ENCODE assay signal across 9 mouse cellular contexts in genomic region chr19:30450869-30451542, GRCm38 (mm10).
DNase-seq lines count a peak whose midpoint lies in the region; ATAC-seq and TF ChIP-seq lines count a peak whose summit lies in the region.
"Had no signal": no experiment of that assay in that cellular context is flagged by ENCODE, and none has a peak within 500 bp of the region (broad histone marks: within the 10 kb centered on the region; RNA-seq: fewer than 3 reads in every experiment).

No protein-coding gene starts in this region.

- no peak overlapping the region for H3K4me3 ChIP-seq in hindbrain, embryonic 15.5 days
- H3K4me3 ChIP-seq in hindbrain, embryonic 10.5 days, result no peak overlapping the region
- H3K4me3 ChIP-seq in midbrain, embryonic 14.5 days (replicated peaks; ENCODE audit: low read depth, low read length), result no peak overlapping the region
- no peak overlapping the region for H3K4me3 ChIP-seq in midbrain, embryonic 10.5 days
- H3K4me3 ChIP-seq in midbrain, postnatal 0 days (ENCODE audit: low read depth, low read length), result no peak overlapping the region
- H3K4me3 ChIP-seq: left cerebral cortex, adult 2 months had no signal

- H3K27me3 ChIP-seq in hindbrain, embryonic 15.5 days, result no peaks in the 10 kb centered on the region
- H3K27me3 ChIP-seq in hindbrain, embryonic 10.5 days (ENCODE audit: insufficient read depth, poor library complexity, severe bottlenecking), result no peaks in the 10 kb centered on the region; the same call in 1 of the 2 replicates
- no peaks in the 10 kb centered on the region for H3K27me3 ChIP-seq in midbrain, embryonic 14.5 days (ENCODE audit: control insufficient read depth, insufficient read depth, low read length)
- H3K27me3 ChIP-seq in midbrain, embryonic 10.5 days (ENCODE audit: low read depth, poor library complexity, severe bottlenecking), result no peaks in the 10 kb centered on the region
- H3K27me3 ChIP-seq in midbrain, postnatal 0 days (ENCODE audit: insufficient read depth, low read length), result no peaks in the 10 kb centered on the region

- no peaks in the 10 kb centered on the region for H3K9me3 ChIP-seq in hindbrain, embryonic 15.5 days
- H3K9me3 ChIP-seq in hindbrain, embryonic 10.5 days, result no peaks in the 10 kb centered on the region
- no peaks in the 10 kb centered on the region for H3K9me3 ChIP-seq in midbrain, embryonic 14.5 days (ENCODE audit: control insufficient read depth, low read length)
- no peaks in the 10 kb centered on the region for H3K9me3 ChIP-seq in midbrain, embryonic 10.5 days (replicated peaks)
- no peaks in the 10 kb centered on the region for H3K9me3 ChIP-seq in midbrain, postnatal 0 days (ENCODE audit: low read length)

- no peak for DNase-seq in hindbrain, embryonic 10.5 days (ENCODE audit: low spot score)
- peak; percentile 32 for DNase-seq in midbrain, embryonic 14.5 days
- no peak for DNase-seq in midbrain, embryonic 10.5 days (ENCODE audit: low spot score)
- DNase-seq in gastrocnemius, adult 18-20 months (ENCODE audit: low spot score), result peak; percentile 16
- peak; percentile 73 for DNase-seq in midbrain, postnatal 0 days (ENCODE audit: low spot score)
- no peak for DNase-seq in urinary bladder, postnatal 36 days (ENCODE audit: low spot score in 2 of 2)

- WGBS in hindbrain, embryonic 15.5 days, result 77% methylated on average over 13 of the region's 13 CpGs
- WGBS in hindbrain, embryonic 10.5 days, result 88% methylated on average over 13 of the region's 13 CpGs
- 68% methylated on average over 13 of the region's 13 CpGs for whole genome bisulfite sequencing in midbrain, embryonic 14.5 days
- WGBS in midbrain, embryonic 10.5 days, result 90% methylated on average over 13 of the region's 13 CpGs
- WGBS in midbrain, postnatal 0 days, result 64% methylated on average over 13 of the region's 13 CpGs

- no peak overlapping the region for H3K9ac ChIP-seq in hindbrain, embryonic 15.5 days
- no peak overlapping the region for H3K9ac ChIP-seq in midbrain, embryonic 14.5 days (replicated peaks; ENCODE audit: low read length)
- H3K9ac ChIP-seq in midbrain, postnatal 0 days (replicated peaks; ENCODE audit: low read length, poor library complexity, severe bottlenecking), result no peak overlapping the region

- TF ChIP-seq CTCF in midbrain, postnatal 0 days (IDR thresholded peaks at IDR 0.05), result no peak

- H3K4me1 ChIP-seq in hindbrain, embryonic 15.5 days (replicated peaks), result no peaks in the 10 kb centered on the region
- H3K4me1 ChIP-seq in hindbrain, embryonic 10.5 days (replicated peaks), result 0 out of 2 replicates have a peak, but pooled peaks cover 6% of the 10 kb centered on the region
- no peaks in the 10 kb centered on the region for H3K4me1 ChIP-seq in midbrain, embryonic 14.5 days (ENCODE audit: control insufficient read depth, insufficient read depth, low read length)
- H3K4me1 ChIP-seq in midbrain, embryonic 10.5 days, result peaks cover 12% of the 10 kb centered on the region
- no peaks in the 10 kb centered on the region for H3K4me1 ChIP-seq in midbrain, postnatal 0 days (ENCODE audit: insufficient read depth, low read length)

- H3K27ac ChIP-seq in hindbrain, embryonic 15.5 days (replicated peaks), result no peak overlapping the region
- no peak overlapping the region for H3K27ac ChIP-seq in hindbrain, embryonic 10.5 days
- H3K27ac ChIP-seq in midbrain, embryonic 14.5 days (replicated peaks; ENCODE audit: low read depth, low read length), result no peak overlapping the region
- no peak overlapping the region for H3K27ac ChIP-seq in midbrain, embryonic 10.5 days (replicated peaks)
- no peak overlapping the region for H3K27ac ChIP-seq in midbrain, postnatal 0 days (ENCODE audit: low read depth, low read length)
- H3K27ac ChIP-seq: kidney, postnatal 0 days; left cerebral cortex, adult 2 months had no signal

- no peaks in the 10 kb centered on the region for H3K36me3 ChIP-seq in hindbrain, embryonic 15.5 days
- H3K36me3 ChIP-seq in hindbrain, embryonic 10.5 days, result no peaks in the 10 kb centered on the region
- H3K36me3 ChIP-seq in midbrain, embryonic 14.5 days (ENCODE audit: control insufficient read depth, insufficient read depth, low read length), result no peaks in the 10 kb centered on the region
- H3K36me3 ChIP-seq in midbrain, embryonic 10.5 days, result no peaks in the 10 kb centered on the region
- H3K36me3 ChIP-seq in midbrain, postnatal 0 days (ENCODE audit: insufficient read depth, low read length), result no peaks in the 10 kb centered on the region

- ATAC-seq in hindbrain, embryonic 15.5 days (ENCODE audit: low FRiP score, low read depth), result peak; percentile 73
- peak; percentile 37; the same call in 1 of the 2 replicates for ATAC-seq in midbrain, embryonic 14.5 days (ENCODE audit: low FRiP score, low TSS enrichment)
- ATAC-seq in midbrain, postnatal 0 days (ENCODE audit: low FRiP score), result peak; percentile 65

- H3K4me2 ChIP-seq in hindbrain, embryonic 15.5 days, result no peak overlapping the region
- no peak overlapping the region for H3K4me2 ChIP-seq in midbrain, embryonic 14.5 days (ENCODE audit: low read length)
- peak overlapping the region; percentile 9; the same call in 1 of the 2 replicates for H3K4me2 ChIP-seq in midbrain, postnatal 0 days (ENCODE audit: low read depth, low read length, poor library complexity, severe bottlenecking)

Comparison
In these comparisons a context has a peak if more than half of its experiments do, and no peak if none do; other contexts are left out.
1. DNase-seq: peak in midbrain, embryonic 14.5 days (single experiment), gastrocnemius, adult 18-20 months (single experiment) and midbrain, postnatal 0 days (single experiment); none in hindbrain, embryonic 10.5 days (single experiment), midbrain, embryonic 10.5 days (single experiment) and urinary bladder, postnatal 36 days (0 of 2).
2. Peak in every context shown above with its lines, with median percentiles within 50 percentile points of each other: ATAC-seq.